Mouse (Mus musculus): ENCODE results near the gene Sema4d.

GRCm38 (mm10) chr13:51834520-51834919 lies 41.0 kb upstream of the Sema4d start:
- TF ChIP-seq CTCF (conservative IDR thresholded peaks at IDR 0.05; ENCODE audit: low read length) (no peak), POU5F1 (IDR thresholded peaks at IDR 0.05; ENCODE audit: borderline replicate concordance, low read length) (no peak), NANOG (IDR thresholded peaks at IDR 0.05; ENCODE audit: borderline replicate concordance, low read length) (no peak)

Data from E14TG2a.4 (cell line).